Mouse (Mus musculus): ENCODE measurements around the gene Ddx20.
A peak's percentile ranks its signal among the peaks of the same experiment; 100 is the strongest.

The Ddx20 gene

DNA sequence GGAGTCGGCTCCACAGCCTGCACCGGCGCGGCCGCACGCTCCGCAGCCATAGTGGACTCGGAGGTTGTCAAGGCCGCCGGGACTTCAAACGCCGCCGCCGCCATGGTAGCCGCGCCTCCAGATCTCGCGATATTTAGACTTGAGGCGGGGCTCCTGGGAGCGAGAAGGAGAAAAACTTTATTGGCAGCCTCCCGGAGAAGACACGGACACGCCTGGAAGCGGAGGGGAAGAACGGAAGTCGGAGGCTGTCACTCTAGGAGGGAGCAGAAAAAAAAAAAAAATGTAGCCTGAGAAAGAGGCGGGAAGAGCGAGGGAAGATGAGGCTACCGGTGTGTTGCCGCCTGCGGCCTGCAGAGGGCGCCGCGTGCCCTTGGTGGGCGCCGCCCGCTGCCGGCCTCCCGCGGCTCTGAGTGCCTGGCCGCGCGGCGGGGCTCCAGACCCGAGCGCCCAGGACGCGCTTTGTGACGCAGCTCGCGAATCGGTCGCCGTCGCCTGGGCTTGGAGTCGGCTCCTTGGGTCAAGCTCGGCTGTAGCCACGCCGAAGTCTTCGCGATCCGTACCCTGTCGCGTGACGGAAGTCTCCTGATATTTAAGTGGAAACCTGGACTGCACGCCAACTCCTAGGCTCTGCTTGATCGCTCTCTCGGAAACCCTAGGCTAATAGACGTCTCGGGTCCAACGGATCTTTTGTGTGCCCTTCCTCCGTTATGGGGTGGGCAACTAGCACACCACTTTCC lies at the start of gene Ddx20:
Gene Ddx20 (minus strand): TSS at position 251 of the 737 bp plus-strand sequence.
- DNase-seq (ENCODE audit: low spot score) = peak; percentile 93

DNA sequence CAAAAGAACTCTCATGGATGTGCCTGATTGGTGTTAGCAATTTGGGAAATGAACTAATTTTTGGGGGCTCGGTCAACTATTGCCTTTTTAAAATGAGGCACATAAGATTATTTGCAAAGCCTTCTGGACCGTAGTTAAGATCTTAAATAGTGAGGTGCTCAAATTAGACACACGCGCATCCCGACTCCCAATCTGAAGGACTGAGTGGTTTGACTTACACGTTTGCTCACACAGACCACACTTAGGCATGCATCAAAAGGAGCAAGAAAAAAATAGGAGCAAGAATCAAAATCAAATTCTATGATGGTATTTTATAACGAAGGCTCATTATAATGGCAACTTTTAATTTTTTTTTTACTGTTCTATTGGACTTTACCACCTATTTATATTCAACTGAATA lies 49.7 kb upstream of the Ddx20 start:
- DNase-seq (ENCODE audit: low spot score) = no peak

DNA sequence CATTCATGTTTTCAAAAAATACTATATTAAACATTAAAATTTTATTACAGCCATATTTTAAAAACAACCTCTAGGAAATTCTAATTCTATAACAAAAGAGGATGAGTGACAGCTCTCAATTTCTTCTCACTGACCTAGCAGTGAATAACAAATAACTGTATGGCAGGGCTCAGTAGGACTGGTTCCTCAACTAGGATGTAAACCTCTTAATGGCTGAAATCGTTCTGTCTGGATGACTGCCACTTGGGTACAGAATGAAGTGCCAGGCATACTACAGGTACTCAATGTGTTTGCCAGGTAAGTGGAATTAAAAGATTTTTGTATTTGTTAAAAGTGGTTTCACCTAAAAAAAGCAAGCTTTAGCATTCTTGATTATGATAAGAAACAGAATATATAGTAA lies 48.8 kb upstream of the Ddx20 start:
- DNase-seq (ENCODE audit: low spot score) = no peak

DNA sequence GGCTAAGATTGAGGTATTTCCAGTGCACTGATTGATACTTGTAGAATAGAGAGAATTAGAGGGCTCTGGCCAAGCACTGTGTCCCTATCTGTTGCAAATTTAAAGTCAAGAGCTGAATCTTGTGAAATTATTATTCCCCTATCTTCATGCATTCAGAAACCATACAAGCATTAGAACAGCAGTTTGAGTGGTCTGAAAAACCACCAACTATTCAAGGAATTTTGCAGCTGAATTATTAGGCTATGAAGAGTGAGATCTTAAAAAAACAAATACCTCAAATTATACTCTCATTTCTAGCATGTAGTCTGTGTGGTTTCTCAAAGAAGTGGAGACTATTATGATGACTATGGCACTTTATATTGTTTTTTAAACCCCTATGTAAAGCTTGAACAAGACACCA lies 47.9 kb upstream of the Ddx20 start:
- no peak for DNase-seq (ENCODE audit: low spot score)

DNA sequence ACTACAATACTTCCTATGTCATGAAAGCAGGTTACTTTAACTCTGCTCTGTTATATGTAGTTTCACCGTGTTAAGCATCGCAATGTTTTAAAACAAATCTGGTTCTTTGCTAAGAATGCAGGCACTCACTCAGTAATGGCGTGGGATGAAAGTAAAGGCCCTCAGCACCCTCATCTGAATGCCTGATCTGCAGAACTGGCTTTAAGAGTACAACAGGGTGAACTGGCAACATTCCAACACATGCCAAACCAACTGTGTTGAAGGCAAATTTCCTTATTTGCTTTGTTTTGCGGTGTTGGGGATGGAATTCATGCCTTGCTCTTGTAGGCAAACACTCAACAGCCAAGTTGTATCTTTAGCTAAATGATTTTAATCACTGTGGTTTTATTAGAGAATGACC lies 46.2 kb upstream of the Ddx20 start:
- DNase-seq (ENCODE audit: low spot score) = no peak

DNA sequence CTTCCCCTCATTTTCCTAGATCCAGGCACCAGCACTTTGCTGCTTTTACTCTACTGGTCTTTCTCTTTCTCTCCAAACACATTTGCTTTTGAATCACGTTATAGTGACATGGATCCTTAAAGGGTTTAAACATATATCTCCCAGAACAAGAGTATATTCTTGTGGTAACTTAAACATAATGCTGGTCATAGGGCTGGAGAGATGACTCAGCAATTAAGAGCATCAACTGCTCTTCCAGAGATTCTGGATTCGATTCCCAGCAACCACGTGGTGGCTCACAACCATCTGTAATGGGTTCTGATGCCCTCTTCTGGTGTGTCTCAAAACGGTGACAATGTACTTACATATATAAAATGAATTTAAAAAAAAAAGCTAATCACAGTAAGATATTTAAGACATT lies 45.0 kb upstream of the Ddx20 start:
- DNase-seq (ENCODE audit: low spot score) = no peak

DNA sequence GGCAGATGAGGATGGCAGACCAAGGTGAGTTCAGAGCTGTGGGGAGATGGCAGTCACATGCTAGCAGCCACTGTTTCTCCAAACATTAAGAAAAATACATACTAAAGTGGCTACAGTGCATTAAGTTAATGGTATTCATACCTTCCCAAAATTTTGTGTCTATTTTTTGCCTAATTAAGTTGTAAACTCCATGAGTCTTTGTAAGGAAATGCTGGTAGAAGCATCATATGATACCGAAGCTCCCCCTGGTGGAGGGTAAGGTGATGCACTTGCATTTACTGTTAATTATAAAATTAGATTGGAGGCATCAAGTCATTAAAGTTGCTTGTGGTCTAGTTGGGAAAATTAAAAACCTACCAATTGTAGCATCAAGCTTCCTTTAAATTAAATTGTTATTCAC lies 38.7 kb upstream of the Ddx20 start:
- peak; percentile 25 for DNase-seq (ENCODE audit: low spot score)

DNA sequence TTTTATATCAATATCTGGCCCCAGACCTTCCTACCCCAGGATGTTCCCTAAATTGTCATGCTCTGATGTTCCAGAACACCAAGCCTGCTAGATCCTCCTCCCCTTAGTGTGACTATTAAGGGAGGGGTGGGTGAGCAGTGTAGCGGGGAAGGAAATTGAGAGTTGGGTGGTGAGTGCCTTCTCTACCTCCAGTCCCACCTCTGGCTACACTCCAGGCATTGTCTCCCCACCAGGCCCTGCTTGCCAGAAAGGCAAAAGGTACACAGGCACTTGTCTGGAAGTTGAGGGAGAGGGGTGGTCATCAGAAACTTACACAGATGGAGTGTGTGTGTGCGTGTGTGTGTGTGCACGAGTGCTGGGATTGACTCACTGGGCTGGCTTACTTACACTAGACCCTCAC lies 35.1 kb upstream of the Ddx20 start:
- DNase-seq (ENCODE audit: low spot score) = no peak

DNA sequence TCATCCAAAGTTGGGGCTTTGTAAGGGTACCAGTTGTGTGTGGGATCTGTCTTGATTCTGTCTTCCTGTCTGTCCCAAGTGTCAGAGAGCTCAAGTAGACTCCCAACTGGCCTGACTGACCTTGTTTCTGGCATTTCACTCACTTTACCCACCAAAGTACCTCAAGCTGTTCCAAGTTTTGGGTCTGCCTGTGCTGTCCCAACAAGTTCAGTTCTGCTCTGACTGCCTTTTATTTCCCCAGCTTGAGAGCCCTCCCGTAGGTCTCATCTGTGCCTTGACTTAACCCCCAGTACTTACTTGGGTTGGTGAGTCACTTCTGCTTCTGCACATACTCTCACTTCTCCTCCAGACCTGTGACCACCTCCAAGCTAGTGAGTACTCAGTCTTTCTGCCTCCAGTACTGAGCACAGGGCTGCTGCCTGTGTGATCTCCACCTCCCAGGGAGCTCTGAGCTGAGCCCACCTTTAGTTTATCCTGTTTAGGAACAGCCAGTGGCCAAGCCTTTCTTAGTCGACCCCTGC lies 34.4 kb upstream of the Ddx20 start:
- DNase-seq (ENCODE audit: low spot score) = no peak

DNA sequence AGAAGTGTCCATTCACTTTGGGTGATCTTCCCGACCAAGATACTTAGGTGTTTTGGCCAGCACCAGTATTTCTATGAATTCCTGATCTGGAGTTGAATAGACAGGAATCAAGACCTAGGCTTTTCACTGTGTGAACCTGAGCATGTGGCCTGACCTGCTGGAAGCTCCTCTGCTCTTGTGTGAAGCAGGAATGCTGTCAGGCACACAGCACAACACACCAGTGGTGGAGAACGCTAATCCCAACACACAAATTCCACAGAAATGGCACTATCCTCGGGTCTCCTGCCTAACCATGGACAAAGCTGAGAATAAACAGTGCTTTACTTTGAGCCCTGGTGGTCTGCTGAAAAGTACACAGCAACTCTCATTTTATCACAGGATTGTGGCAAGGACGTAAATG lies 33.1 kb upstream of the Ddx20 start:
- DNase-seq (ENCODE audit: low spot score) = no peak

DNA sequence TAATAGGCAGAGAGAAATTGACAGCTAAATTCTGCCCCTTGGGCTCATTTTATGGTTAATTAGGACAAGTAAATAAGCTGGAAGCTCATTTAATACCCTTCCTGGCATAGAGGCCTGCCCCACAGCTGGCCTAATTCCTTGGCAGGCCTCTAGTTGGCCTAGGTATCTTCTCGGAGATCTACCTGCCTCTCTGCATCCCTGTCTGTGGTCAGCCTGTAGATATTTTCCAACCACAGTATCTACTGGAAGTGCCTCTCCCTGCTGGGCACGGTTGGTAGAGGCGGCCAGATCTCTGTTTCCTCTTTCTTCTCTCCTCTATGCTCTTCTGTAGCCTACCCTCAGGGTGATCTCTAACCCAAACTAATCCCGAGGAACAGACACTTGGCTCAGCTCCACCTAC lies 32.6 kb upstream of the Ddx20 start:
- DNase-seq (ENCODE audit: low spot score) = no peak

DNA sequence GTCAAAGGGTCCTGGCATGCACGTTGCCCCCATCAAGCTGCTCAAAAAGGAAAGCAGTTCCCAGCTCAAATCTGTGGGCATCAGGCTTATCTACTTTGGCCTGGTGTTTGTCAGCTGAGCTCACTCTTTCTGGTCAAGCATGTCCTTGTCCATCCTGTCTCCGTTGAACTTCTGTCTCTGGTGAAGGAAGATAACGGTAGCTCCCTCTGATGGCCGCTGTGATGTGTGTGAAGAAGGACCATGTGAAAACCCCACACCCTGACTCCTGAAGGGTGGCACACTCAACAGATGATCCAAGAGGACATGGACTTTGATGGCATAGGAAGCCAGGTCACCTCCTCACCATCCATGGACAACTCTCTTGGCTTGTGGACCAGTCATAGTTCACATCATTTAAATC lies 31.4 kb upstream of the Ddx20 start:
- no peak for DNase-seq (ENCODE audit: low spot score)

DNA sequence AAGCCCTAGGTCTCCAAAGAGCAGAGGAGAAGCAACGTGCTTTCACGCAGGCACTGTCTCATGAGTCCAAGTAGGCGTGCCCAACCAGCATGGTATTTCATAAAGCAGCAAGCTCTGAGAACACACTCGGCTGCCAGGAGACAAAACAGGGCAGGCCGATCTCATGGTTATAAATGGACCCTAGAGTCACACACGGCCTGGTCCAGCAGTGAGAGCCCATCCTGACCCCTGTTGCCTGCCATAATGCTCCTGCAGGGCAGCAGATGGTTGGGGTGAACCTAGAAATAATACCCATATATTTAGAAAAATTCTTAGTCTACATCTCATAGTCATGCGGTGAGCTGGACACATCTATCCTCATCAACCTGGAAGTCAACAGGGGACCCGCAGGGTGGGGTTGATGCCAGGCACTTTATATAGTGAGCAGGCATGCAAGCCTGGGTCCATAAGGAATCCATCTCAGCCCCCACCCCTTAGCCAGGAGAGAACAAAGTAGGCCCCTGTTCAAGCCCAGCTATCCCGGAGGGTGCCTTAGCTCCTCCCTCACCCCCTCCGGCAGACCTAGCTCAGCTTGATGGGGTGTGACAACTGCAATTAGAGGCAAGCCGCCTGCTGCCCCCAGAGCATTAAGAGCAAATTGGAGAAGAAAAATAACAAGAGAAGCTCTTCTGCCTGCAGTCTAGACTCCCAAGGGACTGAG lies 30.6 kb upstream of the Ddx20 start:
- no peak for DNase-seq (ENCODE audit: low spot score)

DNA sequence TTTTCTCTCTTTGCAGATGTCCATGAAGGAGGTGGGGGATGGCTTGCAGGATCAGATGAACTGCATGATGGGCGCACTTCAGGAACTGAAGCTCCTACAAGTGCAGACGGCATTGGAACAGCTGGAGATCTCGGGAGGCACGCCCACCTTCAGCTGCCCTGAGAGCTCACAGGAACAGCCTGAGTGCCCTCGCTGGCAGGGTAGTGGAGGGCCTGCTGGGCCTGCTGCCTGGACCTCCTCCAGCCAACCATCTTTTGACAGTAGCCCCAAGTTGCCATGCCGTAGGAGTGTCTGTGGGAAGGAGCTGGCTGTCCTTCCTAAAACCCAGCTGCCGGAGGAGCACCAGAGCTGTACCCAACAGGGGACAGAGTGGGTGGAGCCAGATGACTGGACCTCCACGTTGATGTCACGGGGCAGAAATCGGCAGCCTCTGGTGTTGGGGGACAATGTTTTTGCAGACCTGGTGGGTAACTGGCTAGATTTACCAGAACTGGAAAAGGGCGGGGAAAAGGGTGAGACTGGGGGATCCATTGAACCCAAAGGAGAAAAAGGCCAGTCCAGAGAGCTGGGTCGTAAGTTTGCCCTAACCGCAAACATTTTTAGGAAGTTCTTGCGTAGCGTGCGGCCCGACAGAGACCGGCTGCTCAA lies 29.1 kb upstream of the Ddx20 start:
- DNase-seq (ENCODE audit: low spot score) = no peak

DNA sequence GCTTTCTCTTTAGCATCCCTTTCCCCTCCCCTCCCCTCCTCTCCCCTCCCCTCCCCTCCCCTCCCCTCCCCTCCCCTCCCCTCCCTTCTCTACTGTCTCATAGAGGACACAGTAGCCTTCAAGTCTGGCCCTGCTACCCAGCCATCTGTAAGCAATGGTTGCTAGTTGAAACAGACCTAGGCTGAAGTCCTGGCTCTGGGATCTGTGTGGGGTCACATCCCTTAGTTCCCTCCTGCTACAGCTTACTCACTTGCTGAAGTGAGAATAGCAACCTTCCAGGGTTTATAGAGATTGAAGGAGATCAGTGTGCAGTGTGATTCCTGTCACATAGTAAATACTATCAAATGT lies 27.4 kb upstream of the Ddx20 start:
- DNase-seq (ENCODE audit: low spot score) = no peak

DNA sequence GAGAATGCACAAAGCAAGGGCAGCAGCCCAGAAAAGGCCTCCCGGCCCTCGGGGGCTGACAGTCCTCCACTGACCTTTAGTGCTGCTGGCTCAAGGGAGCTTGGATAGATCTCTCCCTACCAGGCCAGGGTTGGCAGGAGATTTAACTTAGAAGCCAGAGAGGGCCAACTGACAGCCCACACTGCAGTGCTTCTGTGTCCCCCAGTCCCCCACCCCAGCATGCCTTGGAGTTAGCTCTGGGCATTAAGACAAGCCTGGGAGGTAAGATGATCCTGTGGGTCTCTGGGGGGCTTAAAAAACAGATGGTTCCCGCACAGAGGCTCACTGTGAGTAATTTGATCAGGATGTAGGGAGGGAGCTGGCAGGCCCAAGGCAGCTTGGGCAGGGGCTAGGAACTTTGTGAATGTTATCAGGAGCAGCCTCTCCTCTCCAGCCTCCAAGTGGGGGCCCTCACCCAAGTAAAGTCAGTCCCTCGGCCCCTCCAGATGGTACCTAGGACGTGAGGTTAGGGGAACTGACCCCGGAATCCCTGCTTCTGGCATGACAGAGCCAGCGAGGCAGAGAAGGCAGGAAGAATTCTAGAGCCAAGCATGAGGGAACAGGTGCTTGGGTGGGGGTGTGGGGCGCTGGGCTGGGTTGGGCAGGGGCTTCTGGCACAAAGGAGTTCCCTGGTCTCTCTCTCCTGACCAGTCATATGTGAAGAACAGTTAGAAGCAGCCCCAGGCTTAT lies 26.9 kb upstream of the Ddx20 start:
- no peak for DNase-seq (ENCODE audit: low spot score)

DNA sequence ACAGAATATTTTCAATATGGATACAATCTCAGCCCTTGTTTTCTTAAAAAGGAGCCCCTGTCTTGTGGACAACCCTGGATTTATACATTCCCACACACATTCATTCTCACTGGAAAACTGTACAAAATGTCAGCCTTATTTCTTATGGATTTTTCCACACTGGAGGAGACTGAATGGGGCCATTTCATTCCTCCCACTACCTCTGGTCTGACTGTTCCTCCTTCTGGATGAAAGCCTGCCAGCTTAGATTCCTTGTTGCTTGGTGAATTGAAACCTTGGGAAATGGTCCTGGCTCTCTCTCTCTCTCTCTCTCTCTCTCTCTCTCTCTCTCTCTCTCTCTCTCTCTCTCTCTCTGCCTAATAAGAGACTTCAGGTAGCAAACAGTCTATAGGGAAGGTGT lies 25.5 kb upstream of the Ddx20 start:
- DNase-seq (ENCODE audit: low spot score) = no peak

DNA sequence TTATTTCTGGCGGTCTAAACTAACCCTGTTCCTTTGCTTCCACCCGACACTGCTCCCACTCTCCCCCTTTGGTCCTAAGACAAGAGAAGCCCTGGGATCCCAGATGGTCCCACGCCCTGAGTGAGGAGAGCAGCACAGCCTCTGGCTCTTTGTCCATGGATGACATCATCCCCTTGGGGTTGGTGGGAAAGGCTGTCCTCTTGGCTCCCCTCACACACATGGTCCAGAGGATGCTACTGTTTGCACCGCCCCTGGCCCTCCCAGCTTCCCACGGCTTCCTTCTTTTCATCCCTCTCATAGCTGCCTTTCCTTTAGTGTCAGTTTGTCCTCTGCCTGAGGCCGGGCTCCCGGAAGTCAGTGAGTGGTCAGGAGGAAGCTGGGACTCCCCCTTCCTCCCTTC lies 24.4 kb upstream of the Ddx20 start:
- no peak for DNase-seq (ENCODE audit: low spot score)

DNA sequence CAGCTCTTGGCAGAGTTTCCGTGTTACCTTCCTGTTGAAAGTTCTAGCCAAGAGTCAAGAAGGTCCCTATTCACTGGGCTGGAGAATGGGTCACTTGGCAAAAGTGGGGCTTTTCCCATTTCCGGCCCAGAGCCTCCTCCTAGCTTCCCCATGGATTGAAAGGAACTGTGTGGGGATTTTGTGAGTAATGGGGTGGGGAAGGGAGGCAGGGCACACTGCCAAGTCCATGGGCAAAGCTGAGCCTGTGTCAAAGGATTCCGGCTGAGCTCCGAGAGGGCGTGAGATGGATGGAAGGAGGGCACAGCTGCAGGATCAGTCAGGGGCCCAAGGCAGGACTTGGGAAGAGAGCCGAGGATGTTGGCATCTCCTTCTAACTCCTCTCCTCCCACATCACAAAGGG lies 22.9 kb upstream of the Ddx20 start:
- DNase-seq (ENCODE audit: low spot score) = no peak

DNA sequence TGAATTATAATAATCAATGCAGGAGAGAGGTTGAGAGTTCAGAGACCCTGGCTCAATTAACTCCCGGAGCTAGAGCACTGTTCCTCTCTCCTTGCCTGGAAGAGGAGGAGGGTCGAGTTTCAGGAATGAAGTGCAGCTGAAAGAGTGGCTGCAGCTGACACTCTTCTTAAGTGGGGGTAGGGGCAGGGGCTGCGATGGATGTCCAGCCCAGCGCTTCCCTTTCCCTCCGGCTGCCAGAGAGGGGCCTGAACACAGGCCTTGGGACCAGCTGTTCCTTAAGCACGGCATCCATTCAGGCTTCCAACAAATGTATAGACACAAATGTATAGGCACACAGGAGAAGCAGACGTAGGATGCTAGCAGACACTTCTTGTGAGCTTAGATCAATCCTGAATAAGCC lies 20.2 kb upstream of the Ddx20 start:
- no peak for DNase-seq (ENCODE audit: low spot score)

DNA sequence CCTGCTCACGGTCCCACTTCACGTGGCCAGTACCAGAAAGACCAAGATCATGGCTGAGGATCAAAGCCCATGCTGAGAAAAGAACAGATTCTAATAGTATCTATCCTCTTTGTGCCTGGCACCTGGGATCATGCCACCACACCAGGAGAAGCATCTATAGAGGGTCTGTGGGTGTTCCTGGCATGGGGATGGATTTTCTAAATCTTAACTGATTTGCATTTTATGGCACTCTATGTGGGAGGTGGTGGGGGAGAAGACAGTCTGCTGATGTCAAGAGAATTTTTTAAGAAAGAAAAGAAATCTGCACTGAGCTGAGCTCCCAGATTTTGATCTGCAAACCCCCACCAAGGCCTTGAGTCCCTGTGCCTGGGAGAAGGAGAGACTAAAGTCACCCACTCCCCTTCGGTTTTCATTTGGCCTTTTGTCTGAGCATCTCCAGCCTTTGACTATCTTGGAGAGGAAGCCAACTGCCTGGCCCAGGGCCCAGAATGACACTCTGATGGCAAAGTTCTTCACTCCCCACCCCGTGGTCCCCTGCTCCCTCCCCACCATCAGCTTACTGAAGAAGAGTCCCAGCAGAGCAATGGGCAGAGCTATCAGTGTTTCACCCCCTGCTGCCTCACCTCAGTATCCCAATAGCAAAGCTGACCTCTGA lies 19.1 kb upstream of the Ddx20 start:
- no peak for DNase-seq (ENCODE audit: low spot score)

DNA sequence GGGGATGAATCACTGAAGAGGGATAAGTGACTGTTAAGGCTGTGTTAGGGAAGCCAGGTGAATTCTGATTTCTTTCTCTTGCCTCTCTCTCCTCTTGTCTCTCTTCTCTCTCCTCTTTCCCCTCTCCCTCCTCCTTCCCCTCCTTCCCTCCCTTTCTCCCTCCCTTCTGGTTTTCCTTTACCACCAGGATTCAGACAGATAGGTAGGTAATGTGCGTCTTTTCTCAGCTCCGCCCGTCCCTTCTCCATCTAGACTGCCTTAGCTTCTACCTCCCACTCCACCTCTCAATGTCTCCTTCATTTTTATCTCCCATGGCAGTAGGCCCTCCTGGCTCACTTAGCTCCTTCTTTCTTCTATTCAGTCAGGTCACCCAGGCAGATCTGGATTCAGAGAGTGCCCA lies 18.2 kb upstream of the Ddx20 start:
- no peak for DNase-seq (ENCODE audit: low spot score)

All from spleen, adult 12 weeks (tissue).